Mouse (Mus musculus): ENCODE measurements around the gene Osbpl10.
"Not testable (repeated sequence)": the region's sequence is repeated elsewhere in the genome, so short reads cannot be mapped to it uniquely, and the experiment has no call there.

The Osbpl10 gene

GRCm38 (mm10) chr9:115031046-115031445 is 52.7 kb downstream of the Osbpl10 start:
- DNase-seq (ENCODE audit: low read depth in 2 of 2, low spot score in 2 of 2), result not testable (repeated sequence)

GRCm38 (mm10) chr9:115032786-115033185 is 54.4 kb downstream of the Osbpl10 start:
- no peak for DNase-seq (ENCODE audit: low read depth in 2 of 2, low spot score in 2 of 2)

- no peak for DNase-seq (ENCODE audit: low read depth in 2 of 2, low spot score in 2 of 2)
These were observed 55.9 kb downstream of the Osbpl10 start for GRCm38 (mm10) chr9:115034271-115034670.

- no peak for DNase-seq (ENCODE audit: low read depth in 2 of 2, low spot score in 2 of 2)
These were observed 56.4 kb downstream of the Osbpl10 start for GRCm38 (mm10) chr9:115034788-115035187.

- DNase-seq (ENCODE audit: low read depth in 2 of 2, low spot score in 2 of 2), result no peak
These were observed 59.8 kb downstream of the Osbpl10 start for GRCm38 (mm10) chr9:115038215-115038614.

- DNase-seq (ENCODE audit: low read depth in 2 of 2, low spot score in 2 of 2), result no peak
These were observed 60.3 kb downstream of the Osbpl10 start for GRCm38 (mm10) chr9:115038686-115039085.

- DNase-seq (ENCODE audit: low read depth in 2 of 2, low spot score in 2 of 2), result no peak
These were observed 60.9 kb downstream of the Osbpl10 start for GRCm38 (mm10) chr9:115039245-115039644.

GRCm38 (mm10) chr9:115042571-115042970 is 64.2 kb downstream of the Osbpl10 start:
- no peak for DNase-seq (ENCODE audit: low read depth in 2 of 2, low spot score in 2 of 2)

- no peak for DNase-seq (ENCODE audit: low read depth in 2 of 2, low spot score in 2 of 2)
These were observed 64.8 kb downstream of the Osbpl10 start for GRCm38 (mm10) chr9:115042971-115043706.

- no peak for DNase-seq (ENCODE audit: low read depth in 2 of 2, low spot score in 2 of 2)
These were observed 65.8 kb downstream of the Osbpl10 start for GRCm38 (mm10) chr9:115043881-115044770.

GRCm38 (mm10) chr9:115045087-115045800 is 66.9 kb downstream of the Osbpl10 start:
- no peak for DNase-seq (ENCODE audit: low read depth in 2 of 2, low spot score in 2 of 2)

- DNase-seq (ENCODE audit: low read depth in 2 of 2, low spot score in 2 of 2), result no peak
These were observed 68.3 kb downstream of the Osbpl10 start for GRCm38 (mm10) chr9:115046701-115047100.

- no peak for DNase-seq (ENCODE audit: low read depth in 2 of 2, low spot score in 2 of 2)
These were observed 70.0 kb downstream of the Osbpl10 start for GRCm38 (mm10) chr9:115048340-115048739.

GRCm38 (mm10) chr9:115048861-115049260 is 70.5 kb downstream of the Osbpl10 start:
- no peak for DNase-seq (ENCODE audit: low read depth in 2 of 2, low spot score in 2 of 2)

- DNase-seq (ENCODE audit: low read depth in 2 of 2, low spot score in 2 of 2), result no peak
These were observed 71.8 kb downstream of the Osbpl10 start for GRCm38 (mm10) chr9:115049981-115050720.

- no peak for DNase-seq (ENCODE audit: low read depth in 2 of 2, low spot score in 2 of 2)
These were observed 73.6 kb downstream of the Osbpl10 start for GRCm38 (mm10) chr9:115051976-115052375.

GRCm38 (mm10) chr9:115053779-115054178 is 75.4 kb downstream of the Osbpl10 start:
- DNase-seq (ENCODE audit: low read depth in 2 of 2, low spot score in 2 of 2), result no peak

- no peak for DNase-seq (ENCODE audit: low read depth in 2 of 2, low spot score in 2 of 2)
These were observed 76.9 kb downstream of the Osbpl10 start for GRCm38 (mm10) chr9:115055041-115055830.

- no peak for DNase-seq (ENCODE audit: low read depth in 2 of 2, low spot score in 2 of 2)
These were observed 80.4 kb downstream of the Osbpl10 start for GRCm38 (mm10) chr9:115058806-115059205.

GRCm38 (mm10) chr9:115064834-115065233 is 86.5 kb downstream of the Osbpl10 start:
- no peak for DNase-seq (ENCODE audit: low read depth in 2 of 2, low spot score in 2 of 2)
